Mouse (Mus musculus) heart, adult 8-10 months (tissue): Measurements from ENCODE around the gene Gm21913. TPM values are rescaled to one million over a fixed set of nuclear protein-coding genes. Genes with fewer than 3 reads are reported as not detected.
"Not testable (repeated sequence)": the region's sequence is repeated elsewhere in the genome, so short reads cannot be mapped to it uniquely, and the experiment has no call there.

Source experiments
- DNase-seq: peaks from one replicate; pipeline ENCODE4 v3.0.0; 2022; ENCODE audit warnings: low spot score
- total RNA-seq, 4 experiments: library from RNA; stranded (reverse); gene quantifications; 2 replicates each; pipeline ENCODE4 v1.2.4; 2022

Gm21913 gene
- total RNA-seq = not detected

DNA sequence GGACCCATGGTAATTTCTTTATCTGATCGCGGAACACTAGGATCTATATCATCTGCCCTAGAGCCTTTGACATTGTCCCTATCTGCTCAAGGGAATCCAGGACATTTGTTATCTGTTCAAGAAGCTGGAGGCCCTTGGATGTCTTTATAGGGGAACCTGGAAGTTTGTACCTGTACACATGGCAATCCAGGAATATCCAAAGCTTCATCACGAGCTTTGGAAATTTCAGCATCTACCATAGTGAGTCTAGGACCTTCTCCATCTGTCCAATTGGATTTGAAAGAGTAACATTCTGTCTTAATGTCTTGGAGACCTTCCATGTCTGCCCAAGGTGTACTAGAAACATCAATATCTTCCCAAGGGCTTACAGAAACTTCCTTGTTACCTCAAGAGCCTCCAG lies at the start of gene Gm21913:
Gene Gm21913 (plus strand): TSS at position 301 of the 400 bp plus-strand sequence.
- not testable (repeated sequence) for DNase-seq

Other genes with a start within 250 kb of the Gm21913 start
- not detected for gene Gm29110, start 153.4 kb upstream of the Gm21913 start, total RNA-seq